Mouse (Mus musculus) testis, adult 2 months (tissue): ENCODE data around the gene Ak7.

Experiments
- CTCF ChIP-seq: fragments of 200-500 bp; IDR thresholded peaks from 2 replicates; pipeline ENCODE4 v1.5.1; 2012; ENCODE audit warnings: low read depth, mild to moderate bottlenecking, inconsistent platforms, low read length, moderate library complexity; ENCODE audit not compliant: control insufficient read depth, insufficient read depth, insufficient replicate concordance
- POLR2A ChIP-seq: fragments of 200-500 bp; IDR thresholded peaks from 2 replicates; pipeline ENCODE4 v1.6.1; 2012; ENCODE audit warnings: low read depth, mild to moderate bottlenecking, inconsistent platforms, low read length, moderate library complexity; ENCODE audit not compliant: control insufficient read depth

- TF ChIP-seq CTCF: no peak
- no peak for TF ChIP-seq POLR2A
These were observed 29.6 kb downstream of the Ak7 start for GRCm38 (mm10) chr12:105735226-105735888.
